Mouse (Mus musculus): Measurements from ENCODE around the gene Fndc8.

DNA sequence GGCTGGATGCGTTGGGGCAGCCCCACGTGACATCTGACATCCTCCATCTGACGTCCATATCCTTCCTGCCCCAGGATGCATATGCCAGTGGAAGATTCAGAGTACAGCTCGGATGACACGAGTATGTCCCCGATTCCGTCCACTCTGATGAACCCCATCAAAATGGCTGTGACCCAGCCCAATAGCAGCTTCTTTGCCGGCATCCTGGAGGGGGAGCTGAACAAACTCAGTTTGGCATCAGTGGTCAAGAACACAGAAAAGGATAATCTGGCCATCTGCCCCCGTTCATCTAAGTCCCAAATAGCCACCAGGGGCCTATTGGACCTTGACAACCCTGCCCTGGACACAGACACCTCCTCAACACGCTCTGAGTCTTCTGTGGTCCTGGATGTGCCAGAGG lies 5.6 kb downstream of the Fndc8 start:
- TF ChIP-seq CTCF (IDR thresholded peaks at IDR 0.05; ENCODE audit: insufficient read depth, low read depth, low read length): no peak
- TF ChIP-seq POLR2A (IDR thresholded peaks at IDR 0.05; ENCODE audit: insufficient read depth, low read depth, low read length): no peak

All from olfactory bulb, adult 2 months (tissue).